Mouse (Mus musculus) R1 (cell line): ENCODE measurements around the gene Man1c1.

Experiments
- DNase-seq: peaks from one replicate; pipeline ENCODE4 v3.0.0-alpha.2; 2018; ENCODE audit warnings: low read depth, low spot score

Gene Man1c1

GRCm38 (mm10) chr4:134724974-134725373 is 20.9 kb upstream of the Man1c1 start:
- peak; percentile 79 for DNase-seq

GRCm38 (mm10) chr4:134723251-134723650 is 19.2 kb upstream of the Man1c1 start:
- no peak for DNase-seq

GRCm38 (mm10) chr4:134721076-134721475 is 17.0 kb upstream of the Man1c1 start:
- DNase-seq: no peak

- no peak for DNase-seq
These were observed 16.3 kb upstream of the Man1c1 start for GRCm38 (mm10) chr4:134720371-134720770.

GRCm38 (mm10) chr4:134719489-134719888 is 15.4 kb upstream of the Man1c1 start:
- no peak for DNase-seq

- DNase-seq: peak; percentile 81
These were observed 9.8 kb upstream of the Man1c1 start for GRCm38 (mm10) chr4:134713937-134714336.

GRCm38 (mm10) chr4:134705311-134705710 is 1.2 kb upstream of the Man1c1 start:
- no peak for DNase-seq

- DNase-seq: no peak
These were observed 500 bp upstream of the Man1c1 start for GRCm38 (mm10) chr4:134704590-134704989.

- DNase-seq: no peak
These were observed 882 bp downstream of the Man1c1 start for GRCm38 (mm10) chr4:134702981-134703834.

- DNase-seq: peak; percentile 79
These were observed 2.2 kb downstream of the Man1c1 start for GRCm38 (mm10) chr4:134701934-134702333.

GRCm38 (mm10) chr4:134700911-134701310 is 3.2 kb downstream of the Man1c1 start:
- DNase-seq: no peak

GRCm38 (mm10) chr4:134693202-134693940 is 10.7 kb downstream of the Man1c1 start:
- no peak for DNase-seq

- no peak for DNase-seq
These were observed 11.7 kb downstream of the Man1c1 start for GRCm38 (mm10) chr4:134692388-134692787.

GRCm38 (mm10) chr4:134686022-134686661 is 17.9 kb downstream of the Man1c1 start:
- DNase-seq: peak; percentile 38

- DNase-seq: peak; percentile 59
These were observed 19.3 kb downstream of the Man1c1 start for GRCm38 (mm10) chr4:134684637-134685338.

- DNase-seq: no peak
These were observed 20.2 kb downstream of the Man1c1 start for GRCm38 (mm10) chr4:134683892-134684291.

- no peak for DNase-seq
These were observed 21.1 kb downstream of the Man1c1 start for GRCm38 (mm10) chr4:134683008-134683407.

- peak; percentile 72 for DNase-seq
These were observed 21.7 kb downstream of the Man1c1 start for GRCm38 (mm10) chr4:134682423-134682822.

- DNase-seq: peak; percentile 86
These were observed 22.3 kb downstream of the Man1c1 start for GRCm38 (mm10) chr4:134681819-134682218.

- DNase-seq: peak; percentile 56
These were observed 26.3 kb downstream of the Man1c1 start for GRCm38 (mm10) chr4:134677556-134678508.
